Mouse (Mus musculus) frontal cortex, postnatal 25 days (tissue): ENCODE data around the gene Gabbr2.

Experiments used
- DNase-seq, 2 experiments: peaks; one replicate each; pipeline ENCODE4 v3.0.0; 2022; ENCODE audit warnings: low spot score in 2 of 2

Gabbr2 gene

DNA sequence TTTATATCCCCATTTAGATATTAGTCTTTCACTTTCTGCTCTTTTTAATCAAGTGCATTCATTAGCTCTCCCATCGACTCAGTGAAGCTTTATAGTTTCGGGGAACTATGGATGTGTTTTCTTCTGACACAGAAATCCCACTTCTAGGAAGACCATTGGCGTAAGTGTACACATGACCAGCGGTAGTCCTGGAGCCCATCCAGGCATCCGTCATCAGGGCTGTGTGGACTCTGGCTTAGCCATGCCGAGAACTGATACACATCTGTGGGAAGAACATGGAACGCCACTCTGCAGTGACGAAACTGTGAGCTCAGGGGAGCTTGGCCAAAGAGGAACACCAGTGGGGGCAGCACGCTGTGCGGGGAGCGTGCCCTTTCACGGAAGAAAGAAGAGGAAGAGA lies 128.0 kb downstream of the Gabbr2 start:
- DNase-seq = no peak

DNA sequence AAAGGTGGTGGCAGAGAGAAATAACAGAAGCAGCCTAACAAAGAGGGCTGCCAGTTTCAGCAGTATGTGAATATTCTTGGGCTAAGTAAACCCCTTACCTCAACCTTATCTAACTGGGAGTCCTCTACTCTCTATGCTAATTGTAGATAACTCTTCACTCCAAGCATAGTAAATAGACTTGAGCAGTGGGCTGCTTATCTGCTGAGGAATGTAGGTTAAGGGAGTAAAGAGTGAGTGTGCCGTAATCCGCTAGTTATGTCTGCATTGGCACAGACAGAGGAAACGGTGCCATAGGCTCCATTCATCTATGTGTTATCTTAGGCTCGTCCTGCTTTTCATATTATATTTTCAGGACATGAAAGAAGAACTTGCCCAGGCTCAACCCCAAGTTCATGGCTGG lies 129.0 kb downstream of the Gabbr2 start:
- DNase-seq = no peak

GRCm38 (mm10) chr4:46860586-46860985 lies 131.1 kb downstream of the Gabbr2 start:
- DNase-seq = no peak

DNA sequence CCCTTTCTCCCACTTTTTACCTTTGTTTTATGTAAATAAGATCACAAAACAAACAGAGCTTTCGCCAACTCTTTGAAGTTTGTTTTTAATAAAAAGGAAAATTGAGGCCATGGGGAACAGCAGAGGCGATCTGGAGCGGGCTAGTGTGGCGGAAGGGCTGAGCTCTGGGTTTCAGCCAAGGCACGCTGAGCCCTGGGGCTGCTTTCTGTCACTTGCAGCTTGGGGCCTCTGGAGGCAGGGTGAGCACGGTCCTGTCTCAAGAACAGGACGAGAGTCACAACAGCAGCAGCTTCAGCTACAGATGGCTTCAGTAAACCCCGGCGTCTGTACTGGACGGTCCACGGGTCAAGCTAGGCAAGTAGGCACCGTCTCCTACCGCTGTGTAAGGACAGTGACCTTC lies 132.8 kb downstream of the Gabbr2 start:
- DNase-seq = no peak

GRCm38 (mm10) chr4:46856145-46856544 lies 135.5 kb downstream of the Gabbr2 start:
- no peak for DNase-seq

DNA sequence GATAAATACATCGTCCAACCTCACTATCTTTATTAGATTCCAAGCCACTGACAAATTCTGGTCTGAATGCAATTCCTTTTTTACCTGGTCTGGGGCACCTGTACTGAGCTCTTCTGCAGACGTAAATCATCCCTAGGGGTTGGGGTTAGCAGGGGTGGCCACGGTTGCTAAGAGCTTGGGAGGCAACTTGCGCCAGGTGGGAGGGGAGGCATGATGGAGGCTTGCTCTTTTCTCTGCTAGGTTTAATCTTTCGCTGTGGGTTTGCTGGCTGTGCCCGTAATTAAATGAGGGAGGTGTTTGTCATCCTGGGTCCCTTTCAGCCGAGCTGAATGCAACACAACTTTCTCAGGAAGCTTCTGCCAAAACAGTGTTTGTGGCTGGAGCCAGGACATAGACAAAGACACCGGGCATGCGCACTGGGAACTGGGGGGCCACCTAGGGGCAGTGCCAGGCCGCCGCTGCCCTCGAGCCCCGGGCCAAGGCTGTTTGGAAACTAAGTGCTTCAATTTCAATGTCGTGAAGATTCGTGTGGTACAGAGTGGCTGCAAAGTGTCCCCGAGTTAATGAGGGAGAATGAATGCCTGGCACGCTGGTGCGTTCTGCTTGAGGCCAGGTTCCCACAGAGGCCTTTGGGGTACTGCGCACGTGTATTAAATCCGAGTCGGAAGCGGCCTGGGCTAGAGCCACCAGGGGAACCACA lies 136.8 kb downstream of the Gabbr2 start:
- no peak for DNase-seq

DNA sequence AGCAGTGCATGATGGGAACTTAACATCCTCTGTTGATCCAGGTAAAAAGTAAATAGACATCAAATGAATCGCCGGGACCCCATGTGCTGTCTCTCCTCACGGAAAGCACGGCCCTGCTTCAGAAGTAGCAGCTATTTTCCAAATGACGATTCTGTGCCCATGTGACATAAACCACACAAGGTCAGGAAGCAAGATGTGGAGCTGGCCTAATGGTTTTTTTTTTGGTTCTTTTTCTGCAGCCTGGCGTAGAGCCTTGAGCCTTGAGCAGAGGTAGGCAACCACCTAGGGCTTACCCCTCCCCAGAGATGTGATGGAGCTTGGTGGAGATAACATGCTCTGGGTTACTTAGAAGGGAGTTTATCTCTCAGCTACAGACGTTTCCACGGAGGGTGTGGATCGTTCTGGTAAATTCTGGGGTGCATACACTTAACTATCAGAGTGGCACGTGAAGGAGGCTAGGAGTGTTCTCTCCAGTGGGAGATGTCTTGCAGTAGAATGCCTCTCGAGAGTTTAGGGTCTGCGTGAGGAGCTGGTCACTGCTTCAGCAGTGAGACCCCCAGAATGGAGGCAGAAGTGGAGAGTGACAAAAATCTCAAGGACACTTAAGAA lies 137.7 kb downstream of the Gabbr2 start:
- DNase-seq = no peak

DNA sequence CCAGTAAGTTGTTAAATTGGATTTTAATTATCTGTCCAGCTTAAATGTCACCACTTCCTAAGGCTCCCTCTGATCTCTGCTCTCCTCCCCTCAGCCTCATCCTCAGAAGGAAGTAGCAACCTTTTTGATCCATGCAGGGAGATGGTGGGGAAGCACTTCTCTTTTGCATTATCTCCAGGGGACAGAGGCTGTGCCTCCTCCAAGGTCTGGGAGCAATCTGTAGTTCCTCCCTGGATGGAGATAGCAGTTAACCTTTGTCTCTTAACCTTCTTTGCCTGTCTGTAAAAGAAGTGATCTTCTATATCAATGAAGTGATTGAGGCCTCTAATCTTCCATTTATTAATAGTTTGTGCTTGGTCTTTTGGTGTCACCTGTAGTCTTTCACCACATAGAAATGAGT lies 143.9 kb downstream of the Gabbr2 start:
- no peak for DNase-seq

DNA sequence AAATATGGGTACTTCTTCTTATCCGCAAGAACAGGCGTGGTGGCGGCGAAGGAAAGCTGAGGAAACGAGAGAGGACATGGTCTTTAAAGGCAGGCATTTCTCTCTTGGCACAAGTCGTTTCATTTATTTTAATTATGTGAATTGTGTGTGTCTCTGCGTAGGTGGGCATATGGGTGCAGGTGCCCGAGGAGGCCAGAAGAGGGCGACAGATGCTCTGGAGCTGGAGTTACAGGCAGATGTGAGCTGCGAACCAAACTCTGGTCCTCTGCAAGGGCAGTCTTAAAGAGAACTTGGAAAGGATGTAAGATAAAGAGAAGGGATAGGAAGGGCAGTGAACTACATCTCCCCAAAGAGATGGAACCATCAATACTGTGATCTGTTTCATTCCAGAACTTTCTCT lies 145.3 kb downstream of the Gabbr2 start:
- DNase-seq = no peak

GRCm38 (mm10) chr4:46844982-46845643 lies 146.6 kb downstream of the Gabbr2 start:
- no peak for DNase-seq

- DNase-seq = no peak
These were observed 147.1 kb downstream of the Gabbr2 start for GRCm38 (mm10) chr4:46844567-46844966.

- no peak for DNase-seq
These were observed 149.1 kb downstream of the Gabbr2 start for GRCm38 (mm10) chr4:46842596-46842995.

- no peak for DNase-seq
These were observed 151.5 kb downstream of the Gabbr2 start for GRCm38 (mm10) chr4:46840146-46840545.

- DNase-seq = no peak
These were observed 154.3 kb downstream of the Gabbr2 start for GRCm38 (mm10) chr4:46837362-46837761.

DNA sequence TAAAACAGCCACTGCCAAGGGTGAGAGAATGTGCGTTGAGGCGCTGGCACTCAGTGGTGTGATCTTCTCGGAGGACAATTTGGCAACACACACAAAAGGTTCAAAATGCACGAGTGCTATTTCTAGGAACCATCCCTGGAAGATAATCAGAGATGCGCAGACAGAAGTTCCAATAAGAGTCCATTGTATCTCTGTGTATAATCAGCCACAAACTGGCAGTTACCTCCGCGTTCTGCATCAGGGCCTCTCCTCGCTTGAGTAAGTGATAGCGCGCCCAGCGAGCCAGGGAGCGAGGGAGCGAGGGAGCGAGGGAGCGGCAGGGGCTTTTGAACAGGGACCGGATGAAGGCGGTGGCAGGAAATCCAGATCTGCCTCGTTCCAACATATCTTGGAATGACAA lies 155.6 kb downstream of the Gabbr2 start:
- DNase-seq = no peak

GRCm38 (mm10) chr4:46835064-46835463 lies 156.6 kb downstream of the Gabbr2 start:
- no peak for DNase-seq

GRCm38 (mm10) chr4:46832834-46833544 lies 158.7 kb downstream of the Gabbr2 start:
- no peak for DNase-seq

- DNase-seq = no peak
These were observed 162.0 kb downstream of the Gabbr2 start for GRCm38 (mm10) chr4:46829656-46830055.

- DNase-seq = no peak
These were observed 163.5 kb downstream of the Gabbr2 start for GRCm38 (mm10) chr4:46828141-46828571.

GRCm38 (mm10) chr4:46827471-46827870 lies 164.2 kb downstream of the Gabbr2 start:
- peak in 1 of 2 experiments; percentile 54 for DNase-seq

GRCm38 (mm10) chr4:46825846-46826529 lies 165.7 kb downstream of the Gabbr2 start:
- no peak for DNase-seq

- DNase-seq = no peak
These were observed 167.9 kb downstream of the Gabbr2 start for GRCm38 (mm10) chr4:46823738-46824137.
